Mouse (Mus musculus) embryo, embryonic 9.5 days (tissue): Measurements from ENCODE around the gene Slc8b1.
A peak's percentile ranks its signal among the peaks of the same experiment; 100 is the strongest.
"Not testable (repeated sequence)": the region's sequence is repeated elsewhere in the genome, so short reads cannot be mapped to it uniquely, and the experiment has no call there.

ENCODE experiments used
- DNase-seq: peaks from one replicate; pipeline ENCODE4 v3.0.0-alpha.2; 2017; ENCODE audit errors: extremely low spot score

Slc8b1 gene

DNA sequence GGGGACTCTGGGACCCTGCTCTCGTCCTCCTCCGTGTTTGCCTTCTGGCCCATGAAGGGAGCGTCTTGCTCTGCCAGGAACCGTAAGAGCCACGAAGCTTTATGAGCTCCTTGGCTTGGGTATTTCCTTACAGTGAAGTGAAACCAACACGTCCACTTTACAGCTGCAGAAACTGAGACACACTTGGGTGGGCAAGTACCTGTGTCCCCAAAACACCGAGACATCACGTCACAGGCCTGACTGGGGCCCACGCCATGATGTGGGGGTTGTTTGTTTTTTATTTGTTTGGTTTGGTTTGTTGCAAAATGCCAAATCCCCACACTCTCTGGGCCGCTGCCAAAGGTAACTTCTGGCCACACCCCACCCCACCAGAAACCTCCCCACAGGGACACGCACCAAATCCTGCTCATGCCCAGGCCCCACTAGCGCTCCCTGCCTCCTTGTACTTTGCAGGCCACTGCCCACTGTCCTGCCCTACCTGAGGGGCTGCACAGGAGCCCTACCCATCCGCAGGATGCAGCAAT lies 15.2 kb upstream of the Slc8b1 start:
- DNase-seq: no peak

DNA sequence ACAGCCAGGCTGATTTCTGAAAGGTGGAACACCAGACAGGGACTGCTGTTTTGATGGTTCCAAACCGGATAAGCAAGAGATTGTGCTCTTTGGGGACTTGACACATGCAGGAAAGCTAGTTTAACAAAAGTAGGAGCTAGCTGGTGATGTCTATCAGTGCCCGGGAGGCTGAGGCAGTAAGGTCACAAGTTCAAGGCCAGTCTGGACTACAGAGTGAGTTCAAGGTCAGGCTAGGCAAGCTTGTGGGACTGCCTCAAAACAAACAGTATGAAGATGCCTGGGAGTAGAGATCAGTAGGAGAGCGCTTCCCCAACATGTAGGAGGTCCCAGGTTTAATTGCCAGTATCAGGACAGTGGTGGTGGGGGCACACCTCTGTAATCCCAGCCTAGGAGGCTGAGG lies 13.9 kb upstream of the Slc8b1 start:
- DNase-seq: no peak

DNA sequence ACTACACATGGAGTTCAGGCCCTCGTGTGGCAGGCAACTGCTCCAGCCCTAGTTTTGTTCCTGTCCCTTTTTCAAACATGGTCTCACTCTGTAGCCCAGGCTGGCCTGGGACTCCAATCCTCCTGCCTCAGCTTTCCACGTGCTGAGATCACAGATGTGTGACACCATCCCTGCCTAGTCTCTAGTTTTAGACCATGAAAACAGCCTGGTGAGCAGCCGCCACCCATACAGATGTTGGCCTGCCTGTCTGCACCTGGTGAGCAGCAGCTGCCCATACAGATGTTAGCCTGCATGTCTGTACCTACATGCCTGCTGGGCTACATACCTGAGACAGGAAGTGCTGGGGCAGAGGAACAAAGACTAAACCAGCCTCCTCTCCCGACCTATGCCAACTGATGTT lies 11.8 kb upstream of the Slc8b1 start:
- DNase-seq: no peak

DNA sequence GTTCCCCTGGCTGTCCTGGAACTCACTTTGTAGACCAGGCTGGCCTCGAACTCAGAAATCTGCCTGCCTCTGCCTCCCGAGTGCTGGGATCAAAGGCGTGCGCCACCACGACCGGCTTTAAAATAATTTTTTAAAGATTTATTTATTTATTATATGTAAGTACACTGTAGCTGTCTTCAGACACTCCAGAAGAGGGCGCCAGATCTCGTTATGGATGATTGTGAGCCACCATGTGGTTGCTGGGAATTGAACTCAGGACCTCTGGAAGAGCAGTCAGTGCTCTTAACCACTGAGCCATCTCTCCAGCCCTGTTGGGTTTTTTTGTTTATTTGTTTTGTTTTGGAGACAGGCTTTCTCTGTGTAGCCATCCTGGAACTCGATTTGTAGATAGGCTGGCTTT lies 10.4 kb upstream of the Slc8b1 start:
- not testable (repeated sequence) for DNase-seq

DNA sequence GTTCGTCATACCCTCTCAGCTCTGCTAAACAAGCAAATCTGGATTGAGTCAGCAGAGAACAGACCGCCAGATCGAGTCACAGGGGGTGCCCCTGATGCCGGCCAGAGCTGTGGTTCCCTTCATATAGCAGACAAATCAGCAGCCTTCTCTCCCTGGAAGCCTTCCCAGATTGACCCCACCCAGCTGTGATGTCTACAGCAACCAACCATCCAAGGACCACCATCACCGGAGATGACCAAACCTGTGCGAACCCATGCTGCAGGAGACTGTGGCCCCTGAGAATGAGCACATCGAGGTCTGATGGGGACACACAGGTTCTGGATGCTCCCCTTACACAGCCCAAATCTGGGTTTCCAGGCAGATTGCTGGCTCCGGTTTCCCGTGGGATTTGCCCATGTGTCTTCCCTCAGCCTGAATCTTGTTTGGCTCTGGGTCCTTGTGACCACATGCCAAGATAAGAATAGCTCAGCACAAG lies 8.8 kb upstream of the Slc8b1 start:
- DNase-seq: no peak

DNA sequence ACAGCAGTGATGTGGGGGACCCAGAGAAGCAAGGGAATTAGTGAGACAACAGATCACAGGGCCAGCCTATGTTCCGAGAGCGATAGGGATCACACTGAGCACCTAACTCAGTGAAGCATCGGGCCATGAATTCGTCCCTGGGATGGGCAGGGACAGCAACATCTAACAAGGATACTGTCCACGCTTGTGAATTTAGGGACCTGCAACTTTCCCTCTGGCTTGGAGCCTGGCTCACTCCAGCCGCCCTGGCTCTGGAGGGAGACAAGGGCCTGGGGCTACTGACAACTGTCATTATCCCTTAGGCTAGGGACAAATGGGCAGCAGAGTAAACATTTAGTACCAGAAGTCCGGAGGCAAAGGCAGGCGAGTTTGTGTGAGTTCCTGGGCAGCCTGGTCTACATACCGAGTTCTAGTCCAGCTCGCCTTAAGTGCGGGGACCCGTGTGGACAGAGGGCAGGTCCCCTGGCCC lies 8.3 kb upstream of the Slc8b1 start:
- no peak for DNase-seq

DNA sequence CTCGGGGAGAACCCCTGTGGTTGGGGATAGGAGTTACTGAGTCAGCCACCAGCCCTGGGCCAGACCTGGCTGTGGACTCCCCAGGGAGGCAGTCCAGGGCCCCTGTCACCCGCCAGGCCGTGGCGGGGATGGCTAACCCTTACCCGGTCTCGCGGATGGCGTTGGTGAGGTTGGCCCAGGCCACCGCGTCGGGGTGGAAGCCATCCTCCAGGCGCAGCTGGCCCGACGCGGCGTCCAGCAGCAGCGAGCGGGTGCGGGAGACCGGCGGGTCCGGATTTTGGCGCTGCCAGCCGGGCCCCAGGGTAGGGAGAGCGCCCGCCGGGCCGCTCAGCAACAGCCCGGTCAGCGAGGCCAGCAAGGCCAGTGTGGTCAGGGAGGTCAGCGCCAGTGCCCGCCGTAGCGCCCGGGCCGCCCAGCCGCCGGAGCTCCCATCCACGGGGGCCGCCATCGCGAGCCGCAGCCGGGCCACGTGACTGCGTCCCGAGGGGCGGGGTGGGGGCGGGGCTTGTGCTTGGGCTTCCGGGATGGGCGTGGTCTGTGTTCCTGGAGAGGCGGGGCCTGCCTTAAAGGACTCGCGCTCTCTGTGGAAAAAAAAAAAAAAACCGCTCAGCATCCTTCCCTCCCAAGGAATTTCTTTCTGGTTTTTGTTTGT lies 7.7 kb upstream of the Slc8b1 start, which contains the start of gene Plbd2:
Plbd2 (minus strand) TSS at position 482 of the 652 bp plus-strand sequence.
- peak; percentile 97 for DNase-seq

DNA sequence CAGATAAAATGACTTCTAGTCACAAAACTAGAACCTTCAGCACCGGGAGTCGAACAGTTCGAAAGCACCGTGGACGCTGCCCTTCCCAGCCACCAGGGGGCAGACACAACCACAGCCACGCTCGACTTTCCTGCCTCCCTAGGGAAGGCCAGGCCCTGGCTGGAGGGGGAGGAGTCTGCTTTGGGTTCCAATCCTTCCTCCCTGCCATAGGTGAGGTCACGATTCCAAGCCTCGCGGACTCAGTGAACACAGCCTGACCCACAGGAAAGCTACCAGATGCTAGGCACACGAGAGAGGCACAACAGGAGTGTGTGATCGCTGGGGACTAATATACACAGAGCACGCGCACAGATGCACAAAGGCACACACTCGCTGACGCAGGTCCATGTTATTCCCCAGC lies 5.6 kb upstream of the Slc8b1 start:
- peak; percentile 79 for DNase-seq

DNA sequence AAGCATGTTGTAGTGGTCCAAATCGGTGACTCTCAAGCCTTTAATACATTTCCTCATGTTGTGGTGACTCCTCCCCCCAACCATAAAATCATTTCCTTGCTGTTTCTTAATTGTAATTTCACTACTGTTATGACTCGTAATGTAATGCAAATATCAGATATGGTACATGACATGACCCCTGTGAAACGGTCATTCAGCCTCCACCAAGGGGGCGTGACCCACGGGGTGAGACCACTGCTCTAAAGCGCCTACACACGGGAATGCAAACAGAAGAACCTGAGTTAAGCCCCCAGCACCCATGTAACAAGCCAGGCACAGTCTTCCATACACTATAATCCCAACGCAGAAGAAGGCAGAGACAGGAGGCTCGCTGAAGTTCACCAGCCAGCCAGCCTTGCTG lies 5.2 kb upstream of the Slc8b1 start:
- no peak for DNase-seq

DNA sequence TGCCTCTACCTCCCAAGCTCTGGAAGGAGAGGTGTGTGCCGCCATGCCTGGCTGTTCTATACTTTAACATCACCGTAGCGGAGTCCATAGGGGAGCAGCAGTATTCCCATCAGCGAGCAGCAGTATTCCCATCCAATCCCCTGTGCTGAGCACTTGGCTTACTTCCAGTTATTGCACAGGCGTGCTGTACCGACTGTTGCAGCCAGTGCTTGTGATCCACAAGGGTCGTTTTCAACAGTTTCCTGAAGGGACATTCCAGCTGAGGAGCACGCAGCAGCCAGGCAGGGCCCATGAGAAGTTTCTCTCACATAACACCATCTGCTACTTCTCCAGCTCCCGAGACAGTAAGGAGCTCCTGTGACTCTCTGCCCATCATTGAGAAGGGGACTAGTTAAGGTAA lies 4.5 kb upstream of the Slc8b1 start:
- no peak for DNase-seq

DNA sequence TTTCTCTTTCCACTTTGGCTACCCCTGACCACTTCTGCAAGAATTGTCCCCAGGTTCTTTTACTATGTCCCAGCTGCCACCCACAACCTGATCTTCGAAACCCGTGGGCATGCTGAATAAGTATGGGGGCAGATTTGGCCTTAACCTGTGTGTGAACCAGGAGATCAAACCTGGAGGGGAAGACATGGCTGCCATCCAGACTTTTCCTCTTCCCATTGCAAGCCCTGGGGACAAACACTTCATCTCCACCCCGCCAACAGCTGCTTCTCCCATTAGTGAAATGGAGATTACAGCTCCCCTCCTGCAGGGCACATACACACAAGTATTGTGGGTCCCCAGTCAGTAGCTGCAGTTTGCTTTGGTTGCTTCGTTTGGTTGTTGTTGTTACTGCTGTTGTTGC lies 3.7 kb upstream of the Slc8b1 start:
- no peak for DNase-seq

DNA sequence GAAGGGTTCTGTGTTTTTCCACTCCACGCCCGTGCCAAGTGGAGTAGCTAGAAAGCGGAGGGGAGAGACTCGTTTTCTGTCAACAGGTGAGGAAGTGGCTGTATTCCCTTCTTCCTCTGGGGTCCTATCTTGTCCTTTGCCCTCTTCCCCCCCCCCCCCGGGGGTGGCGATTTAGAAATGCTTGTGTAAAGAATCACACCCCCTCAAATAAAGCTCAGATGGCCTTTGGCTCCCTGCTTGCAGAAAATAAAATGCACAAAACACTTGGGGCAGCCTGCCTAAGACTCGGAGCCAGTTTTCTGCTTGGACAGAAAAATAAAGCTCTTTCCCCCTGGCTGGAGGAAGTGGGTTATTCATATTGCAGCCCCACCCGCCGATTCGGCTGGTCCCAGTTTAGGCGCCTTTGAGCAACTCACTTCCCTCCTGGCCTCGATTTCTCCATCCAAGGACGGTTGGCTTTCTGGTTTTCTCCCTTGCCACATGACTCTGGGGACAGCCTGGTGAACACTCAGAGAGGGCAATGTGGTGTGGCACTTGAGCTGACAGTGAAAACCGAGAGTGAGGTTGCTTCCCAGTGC lies 764 bp downstream of the Slc8b1 start:
- DNase-seq: no peak

DNA sequence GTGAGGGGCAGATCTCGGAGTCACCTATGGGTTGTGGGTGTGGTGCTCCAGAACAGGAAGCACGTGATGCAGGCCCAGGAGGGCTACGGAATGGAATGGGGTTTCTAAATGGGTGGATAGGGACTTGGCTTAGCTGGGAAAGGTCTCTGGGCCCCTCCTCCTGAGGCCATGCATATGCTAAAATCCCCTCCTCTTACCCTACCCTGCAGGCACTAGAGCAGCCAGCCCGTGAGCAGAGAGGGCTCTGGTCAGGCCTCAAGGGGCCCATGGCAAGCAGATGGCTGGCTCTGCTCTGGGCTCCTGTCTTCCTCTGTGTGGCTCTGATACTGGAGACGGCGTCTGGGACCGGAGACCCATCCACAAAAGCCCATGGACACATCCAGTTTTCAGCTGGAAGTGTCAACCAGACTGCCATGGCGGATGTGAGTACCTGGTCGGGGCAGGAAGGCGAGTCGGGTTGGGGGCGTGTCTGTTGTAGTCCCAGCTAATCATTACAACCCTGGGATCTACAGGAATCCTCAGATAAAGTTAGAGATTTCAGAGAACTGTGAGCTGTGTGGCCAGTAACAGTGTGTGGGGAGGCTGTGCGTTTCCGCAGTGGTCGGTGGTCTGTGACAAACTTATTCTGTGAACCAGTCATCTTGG lies 2.1 kb downstream of the Slc8b1 start:
- DNase-seq: no peak

DNA sequence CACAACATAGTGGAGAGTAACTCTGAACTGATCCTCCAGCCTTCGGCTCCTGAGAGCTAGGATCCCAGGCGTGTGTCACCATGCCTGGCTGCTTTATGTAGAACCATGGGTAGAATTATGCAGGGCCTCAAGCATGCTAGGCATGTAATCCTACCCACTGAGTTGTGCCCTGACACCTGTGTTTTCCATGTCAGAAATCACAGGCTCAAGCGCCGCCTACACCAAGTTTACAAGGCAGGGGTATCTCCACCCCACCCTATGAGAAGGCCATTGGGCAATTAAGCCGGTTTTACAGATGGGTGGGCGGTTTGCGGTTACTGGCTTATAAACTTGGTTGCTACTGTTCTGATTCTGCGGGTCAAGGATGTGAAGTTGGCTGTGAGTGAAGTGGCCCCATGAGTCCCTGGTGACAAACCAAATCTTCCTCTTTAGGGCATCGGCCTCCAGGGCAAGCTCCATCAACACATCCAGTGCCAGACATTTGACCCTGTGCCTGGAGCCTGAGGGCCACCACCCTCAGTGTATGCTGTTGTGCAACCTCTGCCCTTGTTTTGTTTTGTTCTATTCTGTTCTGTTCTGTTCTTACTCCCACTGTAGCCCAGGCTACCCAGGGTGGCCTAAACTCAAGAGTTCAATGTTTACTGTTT lies 3.2 kb downstream of the Slc8b1 start:
- no peak for DNase-seq

DNA sequence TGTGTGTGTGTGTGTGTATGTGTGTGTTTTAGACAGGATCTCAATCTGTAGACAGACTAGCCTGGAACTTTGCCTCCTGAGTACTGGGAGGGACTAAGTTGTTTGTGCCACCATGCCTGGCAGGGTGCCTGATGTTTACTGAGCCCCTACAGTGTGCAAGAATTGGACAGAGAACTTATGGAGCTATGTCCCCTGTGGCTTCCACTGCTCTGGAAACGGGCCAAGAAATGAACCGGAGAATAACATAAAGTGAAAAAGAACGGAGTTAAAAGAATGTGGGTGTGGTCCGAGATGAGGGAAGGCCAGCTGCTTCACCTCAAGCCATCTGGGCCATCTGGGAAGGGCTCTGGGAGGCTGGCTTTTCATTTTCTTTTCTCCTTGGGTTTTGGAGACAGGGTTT lies 3.8 kb downstream of the Slc8b1 start:
- DNase-seq: no peak

DNA sequence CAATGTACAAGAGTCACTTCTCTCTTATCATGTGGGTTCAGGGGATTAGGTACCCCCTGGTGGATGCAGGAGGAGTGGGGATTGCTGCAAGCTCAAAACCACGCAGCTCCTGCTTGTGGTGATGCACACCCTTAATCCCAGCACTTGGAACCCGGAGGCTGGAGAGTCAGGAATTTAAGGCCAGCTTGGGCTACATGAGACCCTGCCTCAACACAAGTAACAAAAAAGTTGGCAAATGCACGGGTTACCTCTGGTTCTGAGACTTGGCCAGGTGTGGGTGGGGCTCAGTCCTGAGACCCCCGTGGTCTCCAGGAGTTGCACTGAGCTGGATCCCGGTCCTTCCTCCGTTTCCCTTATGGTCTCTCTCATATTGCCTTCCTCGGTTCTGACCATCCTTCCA lies 4.5 kb downstream of the Slc8b1 start:
- no peak for DNase-seq

DNA sequence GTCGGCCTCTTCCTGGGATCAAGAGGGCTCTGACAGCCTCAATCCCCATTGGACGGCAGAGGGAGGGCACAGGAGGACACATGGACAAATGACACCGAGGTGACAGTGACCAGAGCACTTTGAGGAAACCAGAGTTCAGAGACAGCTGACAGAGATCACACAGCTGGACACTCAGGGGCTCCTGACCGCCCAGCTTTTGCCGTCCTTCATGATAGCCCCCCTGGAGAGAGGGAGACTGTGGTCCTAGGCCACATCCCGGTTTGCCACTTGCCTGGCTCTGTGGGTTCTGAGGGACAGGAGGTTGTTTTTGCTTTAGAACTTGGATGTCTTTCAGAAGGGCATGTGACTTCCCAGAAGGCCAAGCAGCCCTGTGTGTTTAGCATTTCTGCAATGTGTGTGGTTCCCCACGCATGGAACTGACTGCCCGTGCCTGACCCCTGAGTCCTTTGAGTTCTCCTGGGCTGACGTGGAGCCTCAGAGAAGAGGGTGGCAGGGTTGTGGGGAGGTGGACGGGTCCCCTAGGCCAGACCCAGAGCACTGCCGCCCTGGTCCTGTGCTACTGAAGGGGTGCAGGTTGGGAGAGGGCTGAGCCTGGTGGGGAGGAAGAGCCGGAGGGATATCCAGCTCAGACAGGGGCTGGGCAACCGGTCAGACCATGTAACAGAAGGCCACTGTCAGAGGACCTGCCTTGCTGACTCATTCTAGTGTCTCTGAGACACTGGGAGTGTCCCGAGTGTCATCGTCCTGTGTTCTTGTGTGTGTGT lies 5.4 kb downstream of the Slc8b1 start:
- no peak for DNase-seq

DNA sequence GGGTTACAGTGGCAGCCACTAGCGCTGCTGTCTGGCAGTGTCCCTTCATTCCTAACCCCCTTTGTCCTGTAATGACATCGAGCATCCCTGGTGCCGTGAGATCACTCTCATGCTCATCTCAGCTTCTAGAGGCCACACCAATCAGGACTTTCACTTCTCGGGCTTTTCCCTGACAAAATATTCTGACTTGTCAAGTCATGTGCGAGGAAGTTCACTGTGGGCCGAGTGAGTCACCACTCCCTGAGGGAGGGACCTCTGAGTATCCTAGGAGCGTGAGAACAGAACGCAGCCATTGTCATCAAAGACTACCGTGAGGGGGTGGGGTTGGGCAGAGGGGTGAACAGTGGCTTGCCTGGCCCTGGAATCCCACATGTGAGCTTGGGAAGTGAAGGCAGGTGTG lies 6.6 kb downstream of the Slc8b1 start:
- DNase-seq: no peak

DNA sequence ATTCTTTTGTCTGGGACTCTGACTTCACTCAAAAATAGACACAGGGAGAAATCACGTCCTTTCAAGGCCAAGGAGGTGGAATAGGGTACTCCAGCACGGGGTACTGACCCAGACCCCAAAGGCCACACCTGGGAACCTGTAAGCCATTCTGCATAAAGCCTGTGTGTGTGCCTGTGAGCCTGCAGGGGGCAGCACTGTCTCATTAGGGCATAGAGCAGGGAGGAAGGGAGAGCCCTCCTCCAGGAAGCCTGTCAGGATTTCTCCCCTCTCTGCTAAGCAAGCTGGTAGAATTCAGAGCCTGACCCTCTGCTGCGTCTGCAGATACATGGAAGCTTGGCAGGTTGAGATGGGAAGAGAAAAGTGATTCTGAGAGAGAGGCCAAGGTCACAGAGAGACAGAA lies 11.7 kb downstream of the Slc8b1 start:
- no peak for DNase-seq

DNA sequence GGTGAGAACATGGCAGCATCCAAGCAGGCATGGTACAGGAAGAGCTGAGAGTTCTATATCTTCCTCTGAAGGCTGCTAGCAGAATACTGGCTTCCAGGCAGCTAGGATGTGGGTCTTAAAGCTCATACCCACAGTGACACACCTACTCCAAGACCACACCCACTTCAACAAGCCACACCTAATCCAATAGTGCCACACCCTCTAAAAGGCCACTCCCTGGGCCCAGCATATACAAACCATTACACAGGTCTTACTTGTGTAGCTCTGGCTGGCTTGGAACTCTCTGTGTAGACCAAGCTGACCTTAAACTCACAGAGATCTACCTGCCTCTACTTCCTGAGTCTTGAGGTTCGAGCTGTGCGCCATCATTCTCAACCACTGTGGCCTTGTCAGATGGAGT lies 13.8 kb downstream of the Slc8b1 start:
- DNase-seq: no peak

DNA sequence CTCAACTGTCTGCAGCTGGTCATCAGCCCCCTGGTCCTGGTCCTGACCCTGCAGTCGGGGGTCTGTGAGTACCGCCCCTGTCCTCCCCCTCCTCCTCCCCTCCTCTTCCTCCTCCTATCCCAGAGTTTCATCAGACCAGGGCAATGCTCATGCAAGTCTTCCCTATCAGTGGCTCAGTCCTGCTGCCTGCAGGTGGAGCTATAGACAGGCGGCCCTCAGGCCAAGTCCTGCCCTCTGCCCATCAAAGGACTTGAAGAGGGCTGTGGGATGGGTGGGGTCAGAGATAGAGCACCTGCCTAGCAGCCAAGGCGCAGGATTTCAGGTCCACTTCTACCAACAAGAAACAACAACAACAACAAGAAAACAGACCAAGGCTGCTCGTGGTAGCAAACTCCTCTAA lies 14.8 kb downstream of the Slc8b1 start:
- no peak for DNase-seq

DNA sequence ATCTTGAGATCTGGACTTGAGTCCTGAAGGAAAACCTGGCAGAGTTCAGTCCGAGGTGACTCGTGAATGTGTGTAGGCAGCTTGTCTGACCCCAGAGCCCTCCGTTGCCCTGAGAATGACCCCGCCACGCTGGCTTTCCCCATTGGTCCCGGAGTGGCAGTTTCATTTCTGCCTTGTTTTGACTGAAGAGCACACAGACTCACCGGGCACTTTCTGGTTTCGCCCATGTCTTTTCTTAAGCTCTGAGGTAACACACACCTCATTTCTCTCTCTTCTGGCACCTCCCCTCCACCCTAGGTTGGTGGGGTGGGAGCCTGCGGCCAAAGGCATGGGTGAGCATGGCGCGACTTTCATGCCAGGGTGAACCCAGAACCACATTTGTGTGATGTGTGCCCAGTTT lies 15.3 kb downstream of the Slc8b1 start:
- no peak for DNase-seq
